Mouse (Mus musculus) gastrocnemius, postnatal 25 days (tissue): ENCODE measurements around the gene Ank3. TPM values are rescaled to one million over a fixed set of nuclear protein-coding genes. Genes with fewer than 3 reads are reported as not detected.
"Not testable (repeated sequence)": the region's sequence is repeated elsewhere in the genome, so short reads cannot be mapped to it uniquely, and the experiment has no call there.

ENCODE experiments used
- DNase-seq: peaks from one replicate; pipeline ENCODE4 v3.0.0; 2022
- long read RNA-seq, 2 experiments: library from polyadenylated mRNA; stranded (forward); transcript quantifications; one replicate each; pipeline ENCODE4 v2.0.0; 2021
- total RNA-seq, 2 experiments: library from RNA; stranded (reverse); gene quantifications; 1 replicate in 1 of 2; 2 replicates in 1 of 2; pipeline ENCODE4 v1.2.3; 2021

Gene Ank3
- 10 to 100 TPM; 86.6 to 98.7 TPM for total RNA-seq
- long read RNA-seq, experiment 1, partial matches to known transcripts, result 8 of 46 reads
- long read RNA-seq, experiment 1, other reads (novel, unspliced or antisense), result 38 of 46 reads
- long read RNA-seq, experiment 2, partial matches to known transcripts, result 7 of 29 reads
- long read RNA-seq, experiment 2, other reads (novel, unspliced or antisense), result 22 of 29 reads

- peak; percentile 9 for DNase-seq
Measured at GRCm38 (mm10) chr10:69398763-69399590, at the start of gene Ank3. TSS of gene Ank3 (plus strand) at chr10:69398773.

GRCm38 (mm10) chr10:69351071-69351841, 47.3 kb upstream of the Ank3 start:
- no peak for DNase-seq

GRCm38 (mm10) chr10:69351842-69352211, 46.7 kb upstream of the Ank3 start:
- no peak for DNase-seq

GRCm38 (mm10) chr10:69352212-69353085, 46.1 kb upstream of the Ank3 start, which contains the start of gene Cdk1:
TSS of gene Cdk1 (minus strand) at chr10:69352938.
- peak; percentile 95 for DNase-seq

DNA sequence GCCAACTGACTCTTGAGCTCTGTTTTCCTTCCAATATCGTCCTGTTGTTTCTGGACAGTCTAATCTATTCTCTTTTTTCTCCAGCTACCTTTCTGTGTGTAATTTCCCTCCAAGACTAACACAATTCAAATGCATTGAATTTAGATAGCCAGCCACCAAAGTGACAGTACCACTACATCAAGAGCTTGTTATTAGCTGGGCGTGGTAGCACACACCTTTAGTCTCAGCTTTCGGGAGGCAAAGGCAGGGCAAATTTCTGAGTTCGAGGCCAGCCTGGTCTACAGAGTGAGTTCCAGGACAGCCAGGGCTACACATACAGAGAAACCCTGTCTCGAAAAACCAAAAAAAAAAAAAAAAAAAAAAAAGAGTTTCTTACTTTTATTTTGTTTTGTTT, 45.5 kb upstream of the Ank3 start:
- DNase-seq, result not testable (repeated sequence)

GRCm38 (mm10) chr10:69359666-69360065, 38.9 kb upstream of the Ank3 start:
- no peak for DNase-seq

GRCm38 (mm10) chr10:69366208-69366607, 32.4 kb upstream of the Ank3 start:
- DNase-seq, result no peak

- no peak for DNase-seq
Measured at GRCm38 (mm10) chr10:69366877-69367387, 31.6 kb upstream of the Ank3 start.

DNA sequence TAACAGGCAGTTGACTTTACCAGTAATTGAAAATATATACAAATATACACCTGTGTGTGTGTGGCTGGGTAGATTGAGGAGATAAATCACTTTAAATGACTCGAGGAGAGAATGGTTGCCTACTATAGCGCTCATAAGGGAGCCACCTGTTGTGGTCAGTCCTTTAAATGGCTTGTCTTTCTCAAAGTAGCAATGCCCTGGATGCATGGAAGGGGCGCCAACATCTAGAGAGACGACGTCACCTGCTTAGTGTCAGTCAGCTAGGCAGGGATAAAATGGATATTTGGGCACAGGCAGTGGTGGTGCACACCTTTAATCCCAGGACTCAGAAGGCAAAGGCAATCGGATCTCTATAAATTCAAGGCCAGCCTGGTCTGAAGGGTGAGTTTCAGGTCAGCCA, 29.3 kb upstream of the Ank3 start:
- no peak for DNase-seq

- no peak for DNase-seq
Measured at GRCm38 (mm10) chr10:69371441-69371840, 27.1 kb upstream of the Ank3 start.

DNA sequence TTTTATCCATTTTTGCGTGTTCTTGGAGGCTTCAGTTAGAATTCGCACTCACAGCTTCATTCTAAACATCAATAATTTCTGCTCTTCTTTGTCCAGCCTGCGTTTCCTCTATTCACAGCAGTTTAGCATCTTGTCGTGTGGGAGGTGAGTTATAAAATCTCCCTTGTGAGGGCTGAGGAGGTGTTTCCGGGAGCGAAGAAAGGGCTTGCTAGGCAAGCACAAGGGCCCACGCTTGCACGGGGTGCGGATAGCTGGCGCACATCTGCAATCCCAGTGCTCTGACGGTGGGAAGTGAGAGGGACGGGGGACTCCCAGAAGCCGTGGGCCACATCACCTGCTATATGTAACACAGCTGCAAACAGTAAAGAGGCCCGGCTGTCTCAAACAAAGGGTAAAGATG, 26.5 kb upstream of the Ank3 start:
- DNase-seq, result no peak

DNA sequence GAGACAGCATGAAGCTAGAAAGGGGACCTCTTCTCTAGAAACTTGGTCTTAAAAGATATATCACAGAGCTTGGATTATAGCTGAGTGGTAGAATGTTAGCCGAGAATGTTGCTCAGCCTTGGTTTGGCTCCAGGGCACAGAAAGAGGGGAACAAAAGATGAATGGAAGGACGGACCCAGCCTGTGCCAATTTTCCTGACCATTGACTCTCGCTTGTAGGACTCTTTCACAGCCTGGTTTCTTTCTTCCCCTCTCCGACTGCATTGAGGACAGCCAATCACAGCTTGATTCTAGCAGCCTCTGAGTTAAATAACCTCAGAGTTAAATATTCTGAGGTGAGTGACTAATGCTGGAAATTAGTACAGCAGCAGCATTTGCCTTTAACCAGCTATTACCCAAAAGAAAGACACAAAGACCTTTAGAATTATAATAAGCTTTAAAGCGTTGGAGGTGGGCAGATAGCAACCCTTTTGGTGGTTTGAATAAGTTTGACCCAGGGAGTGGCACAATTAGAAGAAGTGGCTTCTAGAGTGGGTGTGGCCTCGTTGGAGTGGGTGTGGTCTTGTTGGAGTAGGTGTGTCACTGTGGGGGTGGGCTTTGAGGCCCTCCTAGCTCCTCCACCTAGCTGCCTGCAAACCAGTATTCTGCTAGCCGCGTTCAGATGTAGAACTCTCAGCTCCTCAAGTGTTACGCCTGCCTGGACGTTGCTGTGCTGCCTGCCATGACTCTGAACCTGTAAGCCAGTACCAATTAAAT, 24.6 kb upstream of the Ank3 start:
- no peak for DNase-seq

GRCm38 (mm10) chr10:69375154-69375553, 23.4 kb upstream of the Ank3 start:
- no peak for DNase-seq

DNA sequence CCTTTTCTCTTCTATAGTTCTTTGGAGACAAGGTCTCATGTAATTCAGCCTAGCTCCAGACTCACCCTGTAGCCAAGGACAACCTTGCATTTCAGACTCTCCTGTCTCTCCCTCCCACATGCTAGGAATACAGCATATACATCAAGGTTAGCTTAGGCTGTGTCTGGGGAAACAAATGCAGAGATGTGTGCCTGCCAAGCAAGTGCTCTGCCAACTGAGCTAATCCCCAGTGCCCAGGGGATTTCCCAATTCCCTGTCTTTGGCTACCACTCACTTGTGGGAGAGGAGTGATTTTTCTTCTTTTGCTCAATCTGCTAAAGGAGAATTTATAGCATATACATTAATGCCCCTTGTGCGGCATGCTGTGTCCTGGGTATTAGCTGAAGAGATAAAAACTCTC, 15.4 kb upstream of the Ank3 start:
- no peak for DNase-seq

DNA sequence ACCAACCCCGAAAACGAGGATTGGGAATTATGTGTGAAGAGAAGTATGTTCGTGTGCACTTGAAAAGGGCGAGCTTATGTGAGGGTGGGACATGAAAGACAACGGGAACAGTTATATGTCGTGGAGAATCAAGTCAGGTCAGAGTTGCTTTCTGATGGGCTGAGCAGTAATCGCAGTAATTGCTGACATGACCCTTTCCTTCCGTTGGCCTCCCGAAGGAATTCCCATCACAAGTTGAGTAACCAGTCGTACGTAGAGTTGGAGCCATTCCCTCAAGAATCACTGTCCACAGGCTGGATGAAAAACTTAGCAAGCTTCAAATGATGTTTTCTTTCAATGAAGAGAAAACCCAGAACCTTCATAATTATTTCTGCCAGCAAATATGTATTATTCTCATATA, 13.9 kb upstream of the Ank3 start:
- DNase-seq, result no peak

GRCm38 (mm10) chr10:69385136-69385535, 13.4 kb upstream of the Ank3 start:
- no peak for DNase-seq

DNA sequence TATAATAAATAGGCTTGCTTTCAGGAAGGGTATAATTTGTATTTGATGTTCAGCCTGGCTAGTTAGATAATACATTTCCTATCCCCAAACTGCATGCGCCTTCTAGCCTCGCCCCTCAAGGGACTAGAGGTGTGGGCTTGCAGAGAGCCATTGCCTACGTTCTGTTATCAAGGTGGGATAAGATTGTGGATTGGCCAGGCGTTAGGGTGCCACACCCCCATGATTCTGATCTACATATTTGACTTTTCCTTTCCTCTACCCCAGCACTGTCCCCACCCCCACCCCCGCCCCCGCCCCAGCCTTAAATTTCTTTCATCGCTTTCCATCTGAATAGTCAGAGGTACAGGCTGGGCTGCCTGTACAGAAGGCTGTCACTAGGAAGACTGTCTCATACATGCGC, 11.8 kb upstream of the Ank3 start:
- no peak for DNase-seq

DNA sequence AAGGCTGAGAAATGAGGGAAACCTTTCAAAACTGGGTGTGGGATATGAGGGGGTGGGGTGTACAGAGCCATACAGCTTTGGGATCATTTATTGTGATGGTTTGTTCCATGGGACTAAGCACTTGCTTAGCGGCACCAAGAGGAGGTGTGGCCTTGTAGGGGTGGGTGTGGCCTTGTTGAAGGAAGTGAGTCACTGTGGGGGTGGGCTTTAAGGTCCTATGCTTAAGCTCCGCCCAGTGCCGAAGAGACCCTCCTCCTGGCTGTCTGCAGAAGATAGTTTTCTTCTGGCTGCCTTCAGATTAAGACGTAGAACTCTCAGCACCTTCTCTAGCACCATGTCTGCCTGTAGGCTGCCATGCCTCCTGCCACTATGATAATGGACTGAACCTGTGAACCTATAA, 9.1 kb upstream of the Ank3 start:
- no peak for DNase-seq

GRCm38 (mm10) chr10:69398197-69398762, 293 bp upstream of the Ank3 start:
- DNase-seq, result no peak

GRCm38 (mm10) chr10:69399814-69400385, 1.3 kb downstream of the Ank3 start:
- DNase-seq, result no peak
